Mouse (Mus musculus) intestine, embryonic 15.5 days (tissue): ENCODE measurements at regions not wholly inside any gene's neighbourhood (a gene's known extent, or its start where the extent isn't known, plus 50 kb on each side); places are given as distances from the start of the nearest gene placed in this dataset.
"Not testable (repeated sequence)": the region's sequence is repeated elsewhere in the genome, so short reads cannot be mapped to it uniquely, and the experiment has no call there.

Source experiments
- ATAC-seq: fragments of 200-750 bp; cut with Nextera tagmentation; 2 replicates; pipeline ENCODE4 v1.8.0; 2017; ENCODE audit warnings: moderate TSS enrichment, moderate library complexity
- H3K27ac ChIP-seq: fragments of 300-500 bp; sonication (generic); 2 replicates; pipeline ENCODE4 v1.5.1; 2015; ENCODE audit warnings: mild to moderate bottlenecking, inconsistent platforms
- H3K27me3 ChIP-seq: fragments of 300-500 bp; sonication (generic); replicated peaks from 2 replicates; pipeline ENCODE4 v1.6.1; 2015; ENCODE audit warnings: inconsistent platforms
- H3K36me3 ChIP-seq: fragments of 300-500 bp; sonication (generic); 2 replicates; pipeline ENCODE4 v1.6.1; 2015; ENCODE audit warnings: inconsistent platforms
- H3K4me1 ChIP-seq: fragments of 300-500 bp; sonication (generic); replicated peaks from 2 replicates; pipeline ENCODE4 v1.6.1; 2015; ENCODE audit warnings: inconsistent platforms
- H3K4me2 ChIP-seq: fragments of 300-500 bp; sonication (generic); replicated peaks from 2 replicates; pipeline ENCODE4 v1.6.1; 2015; ENCODE audit warnings: mild to moderate bottlenecking, inconsistent platforms
- H3K4me3 ChIP-seq: fragments of 300-500 bp; sonication (generic); replicated peaks from 2 replicates; pipeline ENCODE4 v1.5.1; 2015; ENCODE audit warnings: inconsistent platforms
- H3K9ac ChIP-seq: fragments of 300-500 bp; sonication (generic); 2 replicates; pipeline ENCODE4 v1.6.1; 2015; ENCODE audit warnings: inconsistent platforms
- H3K9me3 ChIP-seq: fragments of 300-500 bp; sonication (generic); 2 replicates; pipeline ENCODE4 v1.6.1; 2016; ENCODE audit warnings: inconsistent platforms
- WGBS: fragments of 180-500 bp; shearing (Covaris S2); methylation state at CpG from one replicate; pipeline ENCODE4 v1.1.7; 2015; 5-methylcytosine and 5-hydroxymethylcytosine counted together

DNA sequence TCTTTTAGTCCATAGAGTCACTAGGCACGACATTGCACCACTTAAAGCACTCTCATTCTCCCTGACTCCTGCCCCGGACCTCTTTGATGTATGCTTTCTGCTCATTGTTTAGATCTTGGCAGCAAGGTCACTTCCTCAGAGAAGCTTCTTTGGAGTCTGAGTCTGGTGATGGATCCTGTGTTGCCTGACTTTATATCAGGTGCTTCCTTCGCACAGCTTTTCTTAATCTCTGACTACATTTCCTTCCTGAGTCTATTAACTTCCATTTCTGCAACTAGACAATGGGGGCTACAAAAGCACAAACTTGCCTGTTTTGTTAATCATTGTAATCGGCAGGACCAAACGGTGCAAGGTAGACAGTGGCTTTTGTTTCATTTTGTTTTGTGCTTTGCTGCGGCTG is 802.0 kb downstream of the Diaph3 start:
- H3K27ac ChIP-seq: no peak overlapping the region
- no peak for ATAC-seq

DNA sequence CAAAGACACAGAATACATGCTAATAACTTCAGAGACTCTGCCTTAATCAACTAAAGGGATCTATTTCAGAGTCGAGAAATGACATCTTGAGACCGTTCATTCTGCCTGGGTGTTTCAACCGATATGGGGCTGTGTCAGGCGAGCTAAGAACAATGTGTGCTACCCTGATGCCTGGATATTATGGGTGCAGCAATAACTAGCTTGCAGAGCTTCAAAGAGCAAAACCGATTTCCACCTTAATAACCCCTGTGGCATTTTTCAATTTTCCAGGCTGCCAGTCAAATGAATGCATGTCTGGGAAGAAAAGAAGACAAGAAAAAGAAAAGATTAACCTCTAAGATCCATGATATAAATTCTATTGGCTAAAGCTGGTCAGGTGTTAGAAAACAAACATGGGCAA is 804.0 kb downstream of the Diaph3 start:
- 86% methylated on average over 5 of the region's 5 CpGs for WGBS

More for the DNA sequence above, 802.0 kb downstream of the Diaph3 start:
- Histone ChIP-seq H3K4me2 (no peak overlapping the region), H3K36me3 (no peaks in the 10 kb centered on the region), H3K27me3 (no peaks in the 10 kb centered on the region), H3K9ac (no peak overlapping the region), H3K4me1 (no peaks in the 10 kb centered on the region), H3K4me3 (no peak overlapping the region), H3K9me3 (no peaks in the 10 kb centered on the region)
- WGBS: 63% methylated on average over 6 of the region's 6 CpGs

DNA sequence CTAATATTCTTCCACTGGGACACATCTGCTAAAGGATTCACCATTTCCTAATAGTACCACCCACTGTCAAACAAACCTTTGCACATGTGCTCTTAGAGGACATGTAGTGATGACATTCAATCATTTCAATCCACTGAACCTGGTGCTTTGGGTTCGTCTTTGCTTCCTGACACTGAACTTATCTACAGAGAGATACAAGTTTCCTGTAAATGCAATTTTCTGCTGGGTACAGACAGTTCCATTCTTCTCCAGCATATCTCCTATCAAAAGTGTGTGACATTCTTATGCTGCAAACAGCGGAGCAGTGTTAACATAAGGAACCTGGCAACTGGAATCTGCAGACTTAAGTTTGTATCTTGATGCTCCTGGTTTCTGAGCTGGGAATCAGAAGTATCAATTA is 805.8 kb downstream of the Diaph3 start:
- no peak overlapping the region for H3K9ac ChIP-seq
- 74% methylated on average over 2 of the region's 2 CpGs for WGBS
- no peaks in the 10 kb centered on the region for H3K9me3 ChIP-seq
- no peak overlapping the region for H3K27ac ChIP-seq
- no peak overlapping the region for H3K4me2 ChIP-seq
- H3K36me3 ChIP-seq: no peaks in the 10 kb centered on the region
- H3K4me3 ChIP-seq: no peak overlapping the region
- no peaks in the 10 kb centered on the region for H3K4me1 ChIP-seq
- ATAC-seq: no peak
- H3K27me3 ChIP-seq: no peaks in the 10 kb centered on the region

More for the DNA sequence above, 804.0 kb downstream of the Diaph3 start:
- no peak overlapping the region for H3K9ac ChIP-seq
- no peak overlapping the region for H3K4me2 ChIP-seq
- H3K4me3 ChIP-seq: no peak overlapping the region
- no peak for ATAC-seq
- no peaks in the 10 kb centered on the region for H3K36me3 ChIP-seq
- H3K4me1 ChIP-seq: no peaks in the 10 kb centered on the region
- no peak overlapping the region for H3K27ac ChIP-seq
- H3K27me3 ChIP-seq: no peaks in the 10 kb centered on the region
- no peaks in the 10 kb centered on the region for H3K9me3 ChIP-seq

DNA sequence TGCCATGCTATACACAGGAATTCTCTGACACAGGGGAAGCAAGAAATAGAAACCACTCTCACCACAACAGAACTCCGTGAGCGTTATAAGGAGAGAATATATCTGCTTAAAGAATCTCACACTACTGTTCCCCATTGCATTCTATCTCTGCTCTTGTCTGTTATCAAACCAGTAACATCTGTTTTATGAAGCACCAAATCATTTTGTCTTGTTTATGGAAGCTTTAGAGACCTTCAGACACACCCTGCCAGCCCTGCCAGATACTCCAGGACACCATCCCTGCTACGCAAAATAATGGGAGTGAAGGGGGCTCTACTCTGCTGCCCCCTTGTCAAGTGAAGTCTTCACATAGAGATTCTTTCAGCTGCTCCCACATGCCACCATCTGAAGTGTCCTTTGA is 811.9 kb downstream of the Diaph3 start:
- no peaks in the 10 kb centered on the region for H3K27me3 ChIP-seq
- H3K36me3 ChIP-seq: no peaks in the 10 kb centered on the region
- no peak overlapping the region for H3K9ac ChIP-seq
- no peaks in the 10 kb centered on the region for H3K9me3 ChIP-seq
- 60% methylated on average over 3 of the region's 3 CpGs for WGBS
- H3K27ac ChIP-seq: no peak overlapping the region
- no peak for ATAC-seq
- H3K4me2 ChIP-seq: no peak overlapping the region
- H3K4me3 ChIP-seq: no peak overlapping the region
- no peaks in the 10 kb centered on the region for H3K4me1 ChIP-seq

DNA sequence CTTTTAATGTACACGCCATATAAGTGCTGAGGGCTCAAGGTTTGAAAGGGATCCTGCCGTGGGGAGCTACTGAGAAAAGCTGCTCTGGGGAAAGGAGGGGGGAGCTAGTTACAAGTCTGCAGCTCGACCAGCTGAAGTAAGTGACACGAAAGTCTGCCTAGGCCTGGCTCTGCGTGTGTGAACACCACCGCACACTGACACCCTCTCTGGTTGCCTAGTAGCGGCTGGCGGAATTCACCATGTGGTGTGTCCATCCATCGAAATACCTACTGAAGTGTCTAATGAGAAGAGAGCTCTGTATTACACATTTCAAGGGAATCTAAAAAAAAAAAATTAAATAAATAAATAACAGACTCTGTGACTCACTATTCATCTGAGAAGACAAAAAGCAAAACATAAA is 813.4 kb downstream of the Diaph3 start:
- H3K9me3 ChIP-seq: no peaks in the 10 kb centered on the region
- ATAC-seq: no peak
- WGBS: 73% methylated on average over 9 of the region's 9 CpGs

DNA sequence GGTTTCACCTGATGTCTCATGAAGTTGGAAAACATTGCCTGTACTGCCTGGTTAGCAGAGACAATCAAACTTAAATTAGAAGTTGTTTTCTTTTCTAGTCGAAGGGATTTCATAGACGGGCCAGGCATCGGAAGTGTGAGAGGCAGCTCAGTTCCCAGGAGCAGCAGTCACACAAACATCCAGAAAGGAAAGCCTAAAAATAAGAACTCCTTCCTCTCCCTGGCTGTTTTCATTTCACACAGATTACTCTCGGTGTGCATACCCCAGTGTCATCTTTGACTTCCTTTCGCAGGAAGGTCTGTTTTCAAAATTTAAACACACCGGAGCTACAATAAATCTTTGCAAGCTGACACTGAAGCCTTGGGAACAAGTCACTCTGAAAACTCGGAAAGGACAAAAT is 818.7 kb downstream of the Diaph3 start:
- Histone ChIP-seq H3K36me3 (no peaks in the 10 kb centered on the region), H3K4me2 (no peak overlapping the region), H3K9me3 (no peaks in the 10 kb centered on the region), H3K27ac (no peak overlapping the region), H3K4me3 (no peak overlapping the region), H3K9ac (no peak overlapping the region), H3K27me3 (no peaks in the 10 kb centered on the region), H3K4me1 (no peaks in the 10 kb centered on the region)
- ATAC-seq: no peak
- 24% methylated on average over 7 of the region's 7 CpGs for WGBS

More for the DNA sequence above, 813.4 kb downstream of the Diaph3 start:
- no peaks in the 10 kb centered on the region for H3K36me3 ChIP-seq
- H3K4me3 ChIP-seq: no peak overlapping the region
- H3K4me2 ChIP-seq: no peak overlapping the region
- H3K9ac ChIP-seq: no peak overlapping the region
- no peaks in the 10 kb centered on the region for H3K4me1 ChIP-seq
- no peak overlapping the region for H3K27ac ChIP-seq
- H3K27me3 ChIP-seq: no peaks in the 10 kb centered on the region

DNA sequence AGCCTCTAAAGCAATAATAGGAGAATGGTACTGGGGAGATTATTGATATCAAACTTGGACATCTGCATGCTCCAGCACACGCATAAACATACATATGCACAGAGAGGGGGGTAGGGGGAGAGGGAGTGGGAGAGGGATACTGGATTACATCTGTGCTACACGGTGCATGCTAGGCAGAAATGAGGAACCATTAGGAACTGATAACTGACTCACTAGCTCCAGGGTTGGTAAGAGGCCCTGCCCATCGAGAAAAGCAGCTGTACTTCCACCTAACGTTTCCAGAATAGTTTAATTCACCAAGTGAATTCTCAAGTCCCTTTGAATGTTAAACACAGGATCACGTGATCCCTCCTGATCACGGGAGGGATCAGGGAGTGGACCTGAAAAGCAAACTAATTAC is 825.1 kb downstream of the Diaph3 start:
- no peak for ATAC-seq
- WGBS: 66% methylated on average over 6 of the region's 6 CpGs
- no peaks in the 10 kb centered on the region for H3K36me3 ChIP-seq
- no peak overlapping the region for H3K4me2 ChIP-seq
- no peaks in the 10 kb centered on the region for H3K9me3 ChIP-seq
- H3K9ac ChIP-seq: no peak overlapping the region
- no peaks in the 10 kb centered on the region for H3K4me1 ChIP-seq
- no peaks in the 10 kb centered on the region for H3K27me3 ChIP-seq
- no peak overlapping the region for H3K4me3 ChIP-seq
- H3K27ac ChIP-seq: no peak overlapping the region

DNA sequence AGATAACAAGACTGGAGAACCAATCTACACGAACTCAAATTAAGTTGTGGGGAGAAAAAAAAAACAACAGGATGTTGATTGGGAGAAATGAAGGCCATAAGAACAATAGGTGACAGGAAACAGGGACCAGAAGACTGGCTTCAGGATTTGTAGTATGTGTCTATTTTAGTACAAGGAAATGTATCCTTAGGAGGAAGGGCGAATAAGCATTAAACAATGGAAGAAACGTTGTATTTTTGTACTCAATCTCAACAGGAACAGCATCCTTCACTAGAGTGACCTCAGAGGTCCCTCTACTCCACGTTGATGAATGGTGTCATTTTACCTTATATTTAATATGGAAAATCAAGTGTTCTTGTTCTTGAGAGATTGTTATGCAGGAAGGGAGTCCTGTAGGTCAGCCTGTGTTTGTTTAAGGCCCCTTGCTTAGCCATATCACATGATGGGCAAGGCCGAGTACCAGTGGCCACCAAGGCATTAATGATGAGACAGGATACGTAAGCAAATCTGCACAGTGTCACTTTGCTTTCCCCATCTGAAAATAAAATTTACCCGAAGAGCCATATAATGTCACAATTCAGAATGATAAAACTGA is 832.0 kb downstream of the Diaph3 start:
- no peak for ATAC-seq

DNA sequence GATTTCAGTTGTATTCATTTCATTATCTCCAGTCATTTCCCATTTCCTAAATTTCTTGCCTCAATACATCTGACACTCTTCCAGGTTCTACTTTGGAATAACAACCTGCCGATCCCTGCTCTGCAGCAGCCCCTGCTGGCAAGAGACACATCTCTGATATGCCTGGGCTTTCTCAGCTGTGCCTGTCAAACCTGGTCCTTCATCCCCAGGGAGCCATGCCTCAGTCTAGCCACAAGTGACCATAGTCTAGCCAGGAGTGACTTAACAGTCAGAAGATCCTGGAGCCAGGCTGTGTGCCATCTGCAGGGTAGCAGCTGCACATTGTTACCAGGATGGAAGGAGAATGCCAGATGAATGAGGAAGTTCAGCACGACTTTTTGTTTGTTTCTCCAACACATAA is 833.2 kb downstream of the Diaph3 start:
- no peak overlapping the region for H3K4me2 ChIP-seq
- no peak overlapping the region for H3K9ac ChIP-seq
- H3K4me3 ChIP-seq: no peak overlapping the region
- no peaks in the 10 kb centered on the region for H3K36me3 ChIP-seq
- 25% methylated on average over 2 of the region's 2 CpGs for WGBS
- H3K4me1 ChIP-seq: no peaks in the 10 kb centered on the region
- H3K27ac ChIP-seq: no peak overlapping the region
- no peak for ATAC-seq
- H3K27me3 ChIP-seq: no peaks in the 10 kb centered on the region
- H3K9me3 ChIP-seq: no peaks in the 10 kb centered on the region

More for the DNA sequence above, 832.0 kb downstream of the Diaph3 start:
- Histone ChIP-seq H3K4me2 (no peak overlapping the region), H3K9ac (no peak overlapping the region), H3K9me3 (no peaks in the 10 kb centered on the region), H3K4me1 (no peaks in the 10 kb centered on the region), H3K27me3 (no peaks in the 10 kb centered on the region), H3K27ac (no peak overlapping the region), H3K4me3 (no peak overlapping the region), H3K36me3 (no peaks in the 10 kb centered on the region)
- WGBS: 49% methylated on average over 7 of the region's 7 CpGs

DNA sequence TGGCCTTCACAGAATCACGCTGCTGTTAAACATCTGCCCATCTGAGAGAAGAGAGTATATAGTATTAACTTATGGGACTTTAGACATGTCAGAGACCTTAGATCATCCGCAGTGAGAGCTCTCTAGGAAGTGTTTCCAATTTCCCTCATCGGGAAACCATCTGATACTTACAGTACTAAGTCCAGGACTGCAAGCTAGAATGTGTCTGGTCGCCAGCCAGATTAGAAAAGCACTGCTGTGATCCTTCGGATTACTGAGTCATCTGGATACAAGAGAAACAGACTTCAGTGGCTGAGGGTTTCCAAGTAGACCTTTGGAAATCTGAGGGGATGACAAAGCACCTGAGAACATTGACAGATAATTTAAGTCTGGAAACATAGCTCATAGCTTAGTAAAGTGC is 839.4 kb downstream of the Diaph3 start:
- ATAC-seq: no peak
- no peak overlapping the region for H3K4me2 ChIP-seq
- no peak overlapping the region for H3K4me3 ChIP-seq
- no peak overlapping the region for H3K9ac ChIP-seq
- H3K4me1 ChIP-seq: no peaks in the 10 kb centered on the region
- no peaks in the 10 kb centered on the region for H3K27me3 ChIP-seq
- no peaks in the 10 kb centered on the region for H3K36me3 ChIP-seq
- no peaks in the 10 kb centered on the region for H3K9me3 ChIP-seq
- no peak overlapping the region for H3K27ac ChIP-seq
- 76% methylated on average over 5 of the region's 5 CpGs for WGBS

DNA sequence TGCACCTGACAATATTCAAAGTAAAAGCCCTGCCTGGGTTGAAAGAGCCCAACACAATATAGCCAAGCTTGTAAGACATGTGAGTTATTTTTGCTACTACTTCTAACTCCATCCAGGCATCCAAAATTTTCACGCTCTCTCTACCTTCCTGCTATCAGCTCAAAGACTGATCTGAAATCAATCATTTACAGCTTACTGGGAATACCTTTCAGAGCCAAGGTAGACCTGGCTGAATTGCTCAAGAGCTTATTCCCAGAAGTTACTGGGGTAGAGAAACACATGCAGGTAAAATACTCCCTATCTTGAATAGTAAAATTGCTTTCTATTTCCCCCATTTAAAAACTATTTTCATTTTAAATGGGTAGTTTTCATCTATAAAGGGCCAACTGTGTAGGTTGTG is 840.2 kb downstream of the Diaph3 start:
- no peak overlapping the region for H3K4me3 ChIP-seq
- H3K4me1 ChIP-seq: no peaks in the 10 kb centered on the region
- H3K27me3 ChIP-seq: no peaks in the 10 kb centered on the region
- no peak overlapping the region for H3K27ac ChIP-seq
- 70% methylated on average over 1 of the region's 1 CpGs for WGBS
- no peaks in the 10 kb centered on the region for H3K9me3 ChIP-seq
- ATAC-seq: no peak
- H3K9ac ChIP-seq: no peak overlapping the region
- no peak overlapping the region for H3K4me2 ChIP-seq
- H3K36me3 ChIP-seq: no peaks in the 10 kb centered on the region

DNA sequence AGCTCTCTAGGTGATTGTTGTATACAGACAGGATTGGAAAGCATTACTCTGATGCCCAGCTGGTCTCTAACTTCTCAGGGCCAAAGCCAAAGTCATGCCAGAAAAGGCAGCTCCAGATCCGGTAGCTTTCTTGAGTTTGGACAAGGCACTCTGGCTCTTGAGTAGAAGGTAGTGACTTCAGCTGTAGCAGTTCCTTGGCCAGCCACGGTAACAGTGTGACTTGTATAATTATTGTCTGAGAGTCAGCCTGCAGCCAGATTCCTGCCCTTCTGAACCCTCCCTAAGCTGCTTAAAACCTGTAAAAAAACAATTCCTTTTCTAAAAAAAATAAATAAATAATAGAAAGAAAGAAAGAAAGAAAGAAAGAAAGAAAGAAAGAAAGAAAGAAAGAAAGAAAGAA is 843.0 kb downstream of the Diaph3 start:
- ATAC-seq: no peak
- H3K27me3 ChIP-seq: no peaks in the 10 kb centered on the region
- 50% methylated on average over 2 of the region's 2 CpGs for WGBS
- no peak overlapping the region for H3K4me2 ChIP-seq
- H3K9me3 ChIP-seq: no peaks in the 10 kb centered on the region
- H3K27ac ChIP-seq: no peak overlapping the region
- H3K36me3 ChIP-seq: no peaks in the 10 kb centered on the region
- H3K9ac ChIP-seq: no peak overlapping the region
- no peaks in the 10 kb centered on the region for H3K4me1 ChIP-seq
- H3K4me3 ChIP-seq: no peak overlapping the region

DNA sequence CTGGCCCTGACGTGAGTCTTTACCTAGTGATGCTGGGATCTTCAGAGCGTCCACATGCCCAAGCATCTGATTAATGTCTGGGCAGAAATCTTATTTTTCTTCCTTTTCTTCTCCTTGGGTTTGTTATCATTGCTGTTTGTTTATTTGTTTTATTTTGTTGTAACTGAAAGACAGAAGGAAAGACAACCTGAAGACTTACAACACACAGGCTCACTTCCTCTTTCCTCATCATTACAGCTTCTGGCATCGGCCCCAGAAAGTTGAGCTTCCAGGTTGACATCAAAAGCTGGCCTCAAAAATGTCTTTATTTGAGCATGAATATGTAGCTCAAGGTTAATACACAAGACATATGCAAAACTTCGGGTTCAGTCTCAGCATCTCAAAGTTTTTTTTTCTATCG is 846.4 kb downstream of the Diaph3 start:
- not testable (repeated sequence) for H3K4me3 ChIP-seq, H3K9me3 ChIP-seq, ATAC-seq, H3K27me3 ChIP-seq, H3K4me2 ChIP-seq, H3K27ac ChIP-seq, H3K36me3 ChIP-seq, H3K9ac ChIP-seq, H3K4me1 ChIP-seq
- WGBS: 83% methylated on average over 5 of the region's 5 CpGs
